Mouse (Mus musculus) midbrain, embryonic 11.5 days (tissue): ENCODE data around the gene Camk2d. TPM values are rescaled to one million over a fixed set of nuclear protein-coding genes. Genes with fewer than 3 reads are reported as not detected.

ENCODE experiments used
- ATAC-seq: fragments of 200-750 bp; cut with Nextera tagmentation; 2 replicates; pipeline ENCODE4 v1.8.0; 2017; ENCODE audit warnings: moderate TSS enrichment, moderate library complexity; ENCODE audit not compliant: low FRiP score
- DNase-seq: peaks from one replicate; pipeline ENCODE4 v3.0.0; 2015; ENCODE audit warnings: low spot score; ENCODE audit errors: missing footprints
- H3K27ac ChIP-seq: fragments of 300-500 bp; sonication (generic); 2 replicates; pipeline ENCODE4 v1.5.1; 2014; ENCODE audit warnings: low read depth, low read length
- H3K27me3 ChIP-seq: fragments of 300-500 bp; sonication (generic); 2 replicates; pipeline ENCODE4 v1.6.1; 2014; ENCODE audit warnings: mild to moderate bottlenecking, low read length, moderate library complexity, mixed read lengths; ENCODE audit not compliant: control insufficient read depth, insufficient read depth
- H3K36me3 ChIP-seq: fragments of 300-500 bp; sonication (generic); 2 replicates; pipeline ENCODE4 v1.6.1; 2014; ENCODE audit warnings: mild to moderate bottlenecking, low read length, moderate library complexity, mixed read lengths; ENCODE audit not compliant: control insufficient read depth, insufficient read depth
- H3K4me1 ChIP-seq: fragments of 300-500 bp; sonication (generic); 2 replicates; pipeline ENCODE4 v1.6.1; 2014; ENCODE audit warnings: low read length; ENCODE audit not compliant: control insufficient read depth, insufficient read depth
- H3K4me2 ChIP-seq: fragments of 300-500 bp; sonication (generic); 2 replicates; pipeline ENCODE4 v1.6.1; 2014; ENCODE audit warnings: mild to moderate bottlenecking, moderate library complexity
- H3K4me3 ChIP-seq: fragments of 300-500 bp; sonication (generic); 2 replicates; pipeline ENCODE4 v1.5.1; 2014; ENCODE audit warnings: low read depth, low read length
- H3K9ac ChIP-seq: fragments of 300-500 bp; sonication (generic); 2 replicates; pipeline ENCODE4 v1.6.1; 2014; ENCODE audit warnings: low read length
- H3K9me3 ChIP-seq: fragments of 300-500 bp; sonication (generic); 2 replicates; pipeline ENCODE4 v1.6.1; 2016; ENCODE audit warnings: low read length; ENCODE audit not compliant: control insufficient read depth
- WGBS: fragments of 180-500 bp; shearing (Covaris S2); extraction: QIAGEN DNeasy Blood & Tissue Kit; methylation state at CpG from one replicate; pipeline ENCODE4 v1.1.7; 2014; 5-methylcytosine and 5-hydroxymethylcytosine counted together
- polyA plus RNA-seq: library from polyadenylated mRNA; unstranded; fragments of >200 nt; fragmentation: Nextera tagmentation; extraction: Ambion mirVana; gene quantifications from 2 replicates; pipeline ENCODE4 v1.2.1, GENCODE M21; 2014

Gene Camk2d
- polyA plus RNA-seq, 1 experiment from 2014 or later = 13.5 TPM

DNA sequence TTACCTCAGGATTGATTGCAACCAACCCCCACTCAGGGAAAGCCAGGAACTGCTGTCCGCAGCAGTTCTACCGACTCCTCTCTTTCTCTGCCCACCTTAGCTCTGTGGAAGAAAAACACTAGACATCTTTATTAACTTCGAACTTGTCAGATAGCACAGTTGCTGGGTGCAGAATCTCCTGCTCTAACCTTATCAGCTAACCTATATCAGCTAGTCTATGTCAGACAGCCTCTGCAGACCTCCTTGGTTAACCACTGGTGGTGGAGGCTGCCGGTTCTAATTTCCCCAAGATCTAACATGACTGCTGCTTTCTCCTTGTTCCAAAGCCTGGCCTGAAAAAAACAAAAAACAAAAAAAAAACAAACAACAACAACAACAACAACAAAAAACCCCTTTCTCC, 85.9 kb downstream of the Camk2d start:
- Histone ChIP-seq H3K9ac (no peak overlapping the region), H3K9me3 (no peaks in the 10 kb centered on the region), H3K27ac (no peak overlapping the region), H3K27me3 (no peaks in the 10 kb centered on the region), H3K4me2 (no peak overlapping the region), H3K4me3 (no peak overlapping the region), H3K36me3 (no peaks in the 10 kb centered on the region), H3K4me1 (no peaks in the 10 kb centered on the region)
- DNase-seq (no peak), ATAC-seq (no peak)
- WGBS = 85% methylated on average over 4 of the region's 4 CpGs

DNA sequence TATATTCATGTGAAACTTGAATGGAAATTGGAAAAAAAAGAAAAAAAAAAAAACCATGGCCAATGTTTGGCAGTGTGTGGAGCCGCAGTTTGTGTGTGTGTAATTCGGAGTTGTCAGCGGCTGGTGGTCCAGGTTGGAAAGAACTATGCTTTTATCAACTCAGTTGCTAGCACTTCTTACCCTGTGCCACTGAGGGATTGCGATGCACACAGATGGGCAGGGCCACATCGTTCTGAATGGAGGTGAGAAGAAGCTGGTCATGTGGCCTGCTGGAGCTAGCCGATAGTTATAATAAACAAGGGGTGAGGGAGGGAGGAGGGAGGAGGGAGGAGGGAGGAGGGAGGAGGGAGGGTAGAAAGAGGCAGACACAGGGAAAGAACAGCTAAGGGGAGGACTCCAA, 89.3 kb downstream of the Camk2d start:
- Histone ChIP-seq H3K27me3 (no peaks in the 10 kb centered on the region), H3K4me1 (no peaks in the 10 kb centered on the region), H3K9ac (no peak overlapping the region), H3K36me3 (no peaks in the 10 kb centered on the region), H3K9me3 (no peaks in the 10 kb centered on the region), H3K4me2 (no peak overlapping the region), H3K4me3 (no peak overlapping the region), H3K27ac (no peak overlapping the region)
- DNase-seq = no peak
- 79% methylated on average over 5 of the region's 6 CpGs for WGBS
- ATAC-seq = peak; percentile 50; the same call in 1 of the 2 replicates

DNA sequence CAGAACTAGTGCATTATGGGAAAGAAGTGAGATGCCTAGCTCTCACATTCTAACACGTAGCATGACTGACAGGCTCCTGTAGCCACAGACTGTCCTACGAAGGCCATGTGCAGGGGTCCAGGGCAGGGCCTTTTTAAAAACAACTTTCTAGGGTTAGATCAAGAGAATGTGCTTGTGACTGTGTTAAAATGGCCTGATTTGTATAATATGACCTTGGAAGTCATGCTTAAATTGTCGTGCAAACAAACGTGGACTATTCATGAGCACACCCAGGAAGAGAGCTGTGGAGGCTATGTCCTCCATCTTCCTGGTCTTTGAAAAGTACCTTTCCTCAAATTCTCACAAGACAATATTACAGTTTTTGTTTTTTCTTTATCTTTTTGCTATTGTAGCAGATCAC, 91.0 kb downstream of the Camk2d start:
- ATAC-seq = no peak
- DNase-seq = no peak
- no peaks in the 10 kb centered on the region for H3K27me3 ChIP-seq
- no peak overlapping the region for H3K4me3 ChIP-seq
- no peak overlapping the region for H3K4me2 ChIP-seq
- no peak overlapping the region for H3K27ac ChIP-seq
- no peaks in the 10 kb centered on the region for H3K36me3 ChIP-seq
- WGBS = 86% methylated on average over 4 of the region's 4 CpGs
- H3K9ac ChIP-seq = no peak overlapping the region
- H3K9me3 ChIP-seq = no peaks in the 10 kb centered on the region
- H3K4me1 ChIP-seq = no peaks in the 10 kb centered on the region

DNA sequence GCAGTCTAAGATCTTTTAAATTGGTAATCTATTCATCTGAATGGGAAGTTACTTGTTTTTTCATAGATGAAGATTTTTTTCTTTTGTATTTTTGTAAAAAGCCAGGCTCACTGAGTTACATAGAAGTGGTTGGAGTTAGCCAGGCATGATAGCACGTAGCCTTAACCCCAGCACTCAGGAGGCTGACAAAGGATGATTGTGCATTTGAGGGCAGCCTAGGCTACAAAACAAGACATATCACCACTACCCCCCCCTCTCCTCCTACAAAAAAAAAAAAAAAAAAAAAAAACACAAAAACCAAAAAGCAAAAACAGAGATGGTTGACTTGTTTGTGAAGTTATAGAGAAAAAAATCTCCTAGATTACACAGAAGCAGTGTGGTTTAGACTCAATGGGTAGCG, 92.4 kb downstream of the Camk2d start:
- no peaks in the 10 kb centered on the region for H3K27me3 ChIP-seq
- H3K4me3 ChIP-seq = no peak overlapping the region
- no peak for ATAC-seq
- no peak overlapping the region for H3K4me2 ChIP-seq
- no peaks in the 10 kb centered on the region for H3K4me1 ChIP-seq
- no peaks in the 10 kb centered on the region for H3K36me3 ChIP-seq
- 80% methylated on average over 2 of the region's 2 CpGs for WGBS
- H3K9ac ChIP-seq = no peak overlapping the region
- no peaks in the 10 kb centered on the region for H3K9me3 ChIP-seq
- no peak for DNase-seq
- no peak overlapping the region for H3K27ac ChIP-seq

DNA sequence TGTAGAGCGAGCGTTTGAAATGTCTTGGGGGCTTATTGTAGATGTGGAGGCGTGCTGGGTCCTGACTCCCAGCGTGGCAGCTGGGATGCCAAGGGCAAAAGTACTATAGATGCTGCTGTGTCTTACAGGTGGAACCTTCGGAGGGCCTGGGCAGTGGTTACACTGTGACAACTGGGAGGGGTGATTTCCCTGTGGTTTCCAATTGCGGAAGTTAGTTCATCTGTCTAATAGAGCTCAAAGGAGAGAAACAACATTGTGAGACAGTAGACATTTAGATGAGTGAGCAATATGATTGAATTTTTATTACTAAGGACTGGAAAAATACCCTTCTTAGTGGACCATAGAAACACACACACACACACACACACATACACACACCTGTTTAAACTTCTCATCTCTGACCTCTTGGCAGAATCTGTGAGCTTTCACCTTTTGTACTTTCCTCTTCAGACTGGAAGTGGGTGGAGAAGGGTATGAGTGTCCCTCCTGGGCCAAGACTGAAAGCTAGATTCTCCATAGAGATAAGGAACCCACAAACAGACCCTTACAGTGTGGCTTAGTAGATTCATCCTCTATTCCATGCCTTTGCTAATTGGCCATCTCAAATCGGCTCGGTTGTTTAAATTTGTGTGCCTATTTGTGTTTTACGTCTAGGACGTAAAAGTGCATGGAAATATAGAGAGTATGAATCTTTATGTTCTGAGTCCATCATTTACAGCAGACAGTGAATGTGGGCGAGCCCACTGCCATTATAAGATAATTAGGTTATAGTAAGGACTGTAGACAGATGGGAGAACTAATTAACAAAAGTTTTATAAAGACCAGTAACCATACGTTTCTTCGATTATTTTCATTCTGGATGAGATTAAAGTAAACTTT, 94.8 kb downstream of the Camk2d start:
- 92% methylated on average over 13 of the region's 13 CpGs for WGBS

DNA sequence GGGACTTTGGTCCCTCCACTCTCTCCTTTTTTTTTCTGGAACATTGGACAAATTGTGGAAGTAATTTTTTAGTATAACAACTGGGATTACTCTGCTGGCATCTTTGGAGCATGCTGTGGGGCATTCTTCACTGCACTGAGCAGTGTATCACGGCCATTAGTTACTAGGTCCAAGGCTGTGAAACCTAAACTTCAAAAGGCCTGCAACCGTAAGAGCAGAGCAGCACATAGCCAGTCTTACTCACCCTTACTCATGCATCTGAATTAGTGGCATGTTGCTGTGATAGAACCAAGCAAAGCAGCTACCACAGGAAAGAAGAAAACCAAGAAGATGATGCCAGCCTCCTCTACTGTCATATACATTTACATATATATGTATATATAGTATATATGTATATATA, 95.5 kb downstream of the Camk2d start:
- H3K4me2 ChIP-seq = no peak overlapping the region
- no peak overlapping the region for H3K27ac ChIP-seq
- no peak overlapping the region for H3K4me3 ChIP-seq
- 71% methylated on average over 2 of the region's 2 CpGs for WGBS
- DNase-seq = no peak
- H3K9ac ChIP-seq = no peak overlapping the region
- H3K9me3 ChIP-seq = no peaks in the 10 kb centered on the region
- H3K4me1 ChIP-seq = 0 out of 2 replicates have a peak, but pooled peaks cover 3% of the 10 kb centered on the region
- ATAC-seq = no peak
- no peaks in the 10 kb centered on the region for H3K36me3 ChIP-seq
- H3K27me3 ChIP-seq = no peaks in the 10 kb centered on the region

More for the DNA sequence above, 94.8 kb downstream of the Camk2d start:
- no peak overlapping the region for H3K9ac ChIP-seq
- ATAC-seq (no peak), DNase-seq (no peak)
- 0 out of 2 replicates have a peak, but pooled peaks cover 3% of the 10 kb centered on the region for H3K4me1 ChIP-seq
- H3K9me3 ChIP-seq = no peaks in the 10 kb centered on the region
- H3K27ac ChIP-seq = no peak overlapping the region
- no peak overlapping the region for H3K4me2 ChIP-seq
- H3K36me3 ChIP-seq = no peaks in the 10 kb centered on the region
- H3K27me3 ChIP-seq = no peaks in the 10 kb centered on the region
- H3K4me3 ChIP-seq = no peak overlapping the region

DNA sequence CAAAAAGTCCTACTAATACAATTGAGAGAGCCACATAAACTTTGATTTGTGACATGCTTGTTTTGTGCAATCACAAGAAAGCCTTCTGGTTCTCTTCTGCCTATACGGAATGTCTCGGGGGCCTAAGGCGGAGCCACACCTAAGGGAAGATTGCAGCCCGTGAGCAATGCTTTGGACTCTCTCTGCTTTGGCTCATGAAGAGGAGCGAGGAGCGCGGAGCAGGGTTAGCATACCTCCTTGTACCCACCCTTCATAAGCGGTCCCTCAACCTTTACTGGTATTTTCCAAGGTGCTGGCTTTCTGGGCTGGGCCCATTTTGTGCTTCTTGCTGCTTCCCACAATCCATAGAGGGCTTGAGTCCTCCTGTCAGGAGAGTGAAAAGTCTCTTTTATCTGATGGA, 96.7 kb downstream of the Camk2d start:
- 82% methylated on average over 8 of the region's 8 CpGs for WGBS
- H3K27ac ChIP-seq = no peak overlapping the region
- H3K4me1 ChIP-seq = 0 out of 2 replicates have a peak, but pooled peaks cover 3% of the 10 kb centered on the region
- no peaks in the 10 kb centered on the region for H3K27me3 ChIP-seq
- no peak overlapping the region for H3K4me2 ChIP-seq
- H3K9me3 ChIP-seq = no peaks in the 10 kb centered on the region
- H3K36me3 ChIP-seq = no peaks in the 10 kb centered on the region
- H3K9ac ChIP-seq = no peak overlapping the region
- no peak for ATAC-seq
- H3K4me3 ChIP-seq = no peak overlapping the region
- no peak for DNase-seq

DNA sequence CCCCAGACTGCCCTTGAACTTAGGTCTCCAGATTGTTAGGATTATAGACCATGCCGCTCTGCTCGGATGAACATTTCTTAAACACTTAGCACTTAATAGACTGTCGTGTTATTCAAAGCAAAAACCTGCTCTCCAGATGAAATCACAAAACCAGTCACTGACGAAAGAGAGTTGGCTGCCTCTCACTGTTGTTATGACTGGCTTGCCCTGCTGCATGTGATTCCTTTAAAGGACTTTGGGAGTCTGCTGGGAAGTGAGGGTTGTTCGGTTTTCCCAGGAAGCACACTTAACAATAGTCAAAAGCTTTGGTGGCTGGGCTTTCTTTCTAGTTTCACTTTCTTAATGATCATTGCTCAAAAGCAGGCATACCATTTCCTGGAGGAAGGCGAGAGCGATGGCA, 97.2 kb downstream of the Camk2d start:
- Histone ChIP-seq H3K9me3 (no peaks in the 10 kb centered on the region), H3K27ac (no peak overlapping the region), H3K9ac (no peak overlapping the region), H3K36me3 (no peaks in the 10 kb centered on the region), H3K4me1 (0 out of 2 replicates have a peak, but pooled peaks cover 3% of the 10 kb centered on the region), H3K4me2 (no peak overlapping the region), H3K27me3 (no peaks in the 10 kb centered on the region), H3K4me3 (no peak overlapping the region)
- no peak for DNase-seq
- 69% methylated on average over 7 of the region's 7 CpGs for WGBS
- no peak for ATAC-seq

DNA sequence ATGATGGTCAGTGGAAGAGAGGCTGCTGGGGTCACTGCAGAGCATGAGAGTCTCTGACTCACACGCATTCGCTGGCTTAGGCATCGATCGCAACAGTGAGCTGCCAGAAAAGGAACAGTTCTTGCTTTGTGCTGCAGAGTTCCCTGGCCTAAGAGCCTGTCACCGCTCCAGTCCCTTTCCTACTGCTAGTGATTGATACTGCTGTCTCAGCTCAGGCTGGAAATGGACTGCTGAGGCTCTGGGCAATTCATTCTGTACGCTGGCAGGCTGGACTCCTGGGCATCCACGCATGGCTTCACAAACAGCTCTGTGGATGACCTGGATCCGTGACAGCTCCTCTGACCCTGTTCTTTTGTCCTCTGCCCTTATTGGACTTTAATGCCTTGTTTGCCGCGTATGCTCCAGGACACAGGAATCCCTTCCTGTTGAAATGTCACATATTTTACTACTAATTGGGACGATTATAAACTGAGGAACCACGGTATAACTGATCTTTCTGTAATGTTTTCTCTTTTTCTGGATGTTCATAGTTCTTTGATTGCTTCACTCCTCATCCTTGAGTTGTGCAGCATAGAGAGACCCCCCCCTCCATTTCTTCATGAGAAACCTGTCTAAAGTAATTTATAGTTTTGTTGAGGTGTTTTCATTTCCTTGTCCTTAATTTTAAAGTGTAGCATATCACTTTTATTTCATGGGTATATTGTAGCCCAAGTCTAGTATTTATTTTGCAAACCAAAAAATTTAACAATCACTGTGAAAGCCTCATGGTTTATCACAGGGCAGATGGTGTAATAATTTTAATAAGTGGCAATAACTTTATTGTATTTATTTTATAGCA, 99.6 kb downstream of the Camk2d start:
- H3K27ac ChIP-seq = no peak overlapping the region
- H3K4me2 ChIP-seq = no peak overlapping the region; the same call in 1 of the 2 replicates
- 20% methylated on average over 12 of the region's 12 CpGs for WGBS

More for the DNA sequence above, 99.6 kb downstream of the Camk2d start:
- ATAC-seq (peak; percentile 75), DNase-seq (peak; percentile 89)
- no peak overlapping the region for H3K9ac ChIP-seq
- 0 out of 2 replicates have a peak, but pooled peaks cover 3% of the 10 kb centered on the region for H3K4me1 ChIP-seq
- H3K36me3 ChIP-seq = no peaks in the 10 kb centered on the region
- H3K9me3 ChIP-seq = no peaks in the 10 kb centered on the region
- H3K4me3 ChIP-seq = no peak overlapping the region
- no peaks in the 10 kb centered on the region for H3K27me3 ChIP-seq
